Mouse (Mus musculus): ENCODE measurements around the gene Cdca3.

Cdca3 gene

DNA sequence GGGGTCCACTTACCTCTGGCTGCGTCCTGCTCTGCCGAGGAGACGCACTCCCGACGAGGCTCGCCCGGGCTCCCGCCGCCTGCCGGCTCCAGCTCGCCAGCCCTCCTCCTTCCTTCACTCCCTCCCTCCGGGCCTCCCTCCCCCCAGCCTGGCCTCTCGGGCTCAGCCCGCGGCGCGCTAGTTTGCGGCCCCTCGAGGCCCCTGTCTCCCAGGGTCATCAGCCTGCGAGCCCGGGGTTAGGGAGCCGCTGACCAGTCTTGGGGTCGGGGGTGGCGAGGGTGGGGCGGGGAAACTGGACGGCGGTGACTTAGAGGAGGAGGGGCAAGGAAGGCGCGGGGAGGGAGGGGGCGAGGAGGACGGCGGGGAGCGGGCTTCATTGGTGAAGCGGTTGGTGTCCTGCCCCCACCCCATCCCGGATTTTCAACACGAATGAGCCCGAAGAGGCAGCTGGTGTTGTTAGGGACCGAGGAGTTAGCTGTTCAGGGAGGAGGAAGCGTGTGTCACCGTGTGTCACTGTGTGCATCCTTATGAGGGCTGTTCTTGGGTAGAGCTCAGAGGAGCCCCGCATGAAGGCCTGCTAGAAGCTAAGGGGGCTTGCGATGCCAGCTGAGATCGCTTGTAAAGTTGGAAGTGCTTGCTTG is 34.4 kb downstream of the Cdca3 start, which contains the start of gene Gpr162:
Gene Gpr162 (minus strand): TSS at position 326 of the 641 bp plus-strand sequence.
- DNase-seq (ENCODE audit: low read depth, low spot score): no peak

DNA sequence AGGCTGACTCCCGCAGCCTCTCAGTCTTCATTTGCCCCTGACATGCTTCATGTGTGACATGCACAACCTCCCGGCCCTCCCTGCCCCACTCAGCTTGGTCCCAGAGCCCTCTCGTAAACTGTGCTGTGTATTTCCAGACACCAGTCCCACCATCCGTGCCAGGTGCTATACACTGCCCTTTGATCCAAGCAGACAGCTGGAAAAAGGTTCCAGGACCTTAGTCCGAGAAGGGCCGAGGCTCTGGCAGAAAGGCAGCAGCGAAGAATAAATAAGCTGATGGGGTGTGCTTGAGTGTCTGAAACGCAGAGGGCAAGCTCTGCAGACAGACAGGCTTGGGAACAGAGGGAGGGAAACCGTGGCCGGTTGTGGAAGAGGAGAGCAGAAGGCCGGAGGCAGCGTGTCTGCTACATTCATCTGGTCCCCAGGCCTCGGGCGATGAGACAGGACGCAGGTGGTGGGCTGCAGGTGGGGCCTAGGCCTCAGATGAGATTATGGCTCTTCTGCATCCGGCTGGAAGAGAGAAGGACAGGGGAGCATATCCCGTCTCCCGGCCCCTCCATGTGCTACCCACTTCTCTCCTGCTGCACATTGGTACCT is 36.5 kb downstream of the Cdca3 start:
- no peak for DNase-seq (ENCODE audit: low read depth, low spot score)

DNA sequence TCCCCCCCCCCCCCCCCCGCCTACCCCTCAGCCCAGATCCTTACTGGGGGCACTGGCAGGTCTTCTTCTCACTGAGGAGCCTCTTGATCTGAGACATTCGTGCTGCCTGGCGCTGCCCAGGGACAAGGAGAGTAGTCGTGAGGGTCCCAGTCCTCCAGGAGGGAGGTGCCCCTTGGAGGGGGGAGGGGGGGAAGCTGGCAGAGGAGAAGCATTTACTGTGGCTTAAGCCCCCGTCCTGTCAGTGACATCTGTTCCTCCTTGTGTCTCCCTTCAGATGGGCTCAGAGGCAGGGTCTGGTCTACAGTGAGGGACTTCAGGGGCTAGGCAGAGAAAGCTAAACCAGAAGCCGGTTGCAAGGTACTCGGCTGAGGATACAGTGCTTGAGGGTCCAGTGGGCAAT is 37.2 kb downstream of the Cdca3 start:
- DNase-seq (ENCODE audit: low read depth, low spot score): no peak

DNA sequence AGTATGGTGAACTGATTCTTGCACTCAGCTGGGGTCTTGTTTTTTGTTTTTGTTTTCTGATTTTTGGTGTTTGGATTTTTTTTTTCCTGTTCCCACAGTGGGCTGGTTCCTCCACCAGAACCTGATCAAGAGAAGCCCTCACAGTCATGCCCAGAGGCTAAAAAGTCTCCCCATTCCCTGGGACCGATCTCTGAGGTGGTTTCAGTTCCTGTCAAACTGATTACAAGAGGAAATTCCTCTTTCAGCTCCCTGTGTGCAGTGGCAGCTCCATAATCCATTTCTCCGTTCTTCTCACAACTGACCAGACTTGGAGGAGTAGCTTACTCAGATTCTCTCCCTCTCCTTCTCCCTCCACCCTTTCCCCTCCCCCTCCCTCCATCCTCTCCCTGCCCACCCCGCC is 45.0 kb downstream of the Cdca3 start:
- DNase-seq (ENCODE audit: low read depth, low spot score): no peak

DNA sequence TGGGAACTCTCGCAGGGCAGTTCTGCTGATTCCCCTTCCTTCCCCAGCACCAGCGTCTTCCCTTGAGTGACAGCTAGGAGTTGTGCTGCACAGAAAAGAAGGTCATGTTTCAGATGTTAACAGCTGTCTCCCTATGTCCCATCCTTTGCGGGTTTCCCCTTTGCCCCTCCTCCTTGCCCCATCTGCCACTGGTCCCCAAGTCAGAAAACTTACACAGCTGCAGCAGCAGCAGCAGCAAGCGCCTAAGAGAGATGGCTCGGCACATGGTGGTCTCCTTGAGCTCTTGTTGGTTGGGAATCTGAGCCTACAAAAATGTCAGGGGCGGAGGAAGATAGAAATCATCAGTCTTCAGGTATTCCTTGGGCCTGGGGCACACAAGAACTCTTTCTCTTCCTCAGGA is 50.0 kb downstream of the Cdca3 start:
- no peak for DNase-seq (ENCODE audit: low read depth, low spot score)

DNA sequence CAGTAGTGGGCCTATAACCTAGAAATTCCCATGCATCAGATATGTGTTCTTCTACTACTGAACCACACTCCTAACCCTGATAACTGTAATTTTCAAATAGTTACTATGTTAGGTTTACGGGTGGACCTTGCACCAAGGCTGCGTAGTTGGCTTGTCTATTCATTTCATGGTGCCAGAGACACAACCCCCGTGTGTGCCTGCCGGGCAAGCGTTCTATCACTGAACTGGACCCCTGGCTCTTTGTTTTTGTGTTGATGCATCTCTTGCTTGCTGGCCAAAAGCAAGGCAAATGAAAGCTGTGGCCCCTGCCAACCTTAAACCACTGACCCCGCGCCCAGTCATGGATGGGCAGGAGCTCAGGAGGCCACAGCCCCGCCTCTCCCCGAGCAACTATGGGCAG is 52.5 kb downstream of the Cdca3 start:
- DNase-seq (ENCODE audit: low read depth, low spot score): no peak
